Mouse (Mus musculus) frontal cortex, postnatal 36 days (tissue): ENCODE data around the gene Ucp2.
"Not testable (repeated sequence)": the region's sequence is repeated elsewhere in the genome, so short reads cannot be mapped to it uniquely, and the experiment has no call there.

ENCODE experiments used
- DNase-seq, 2 experiments: peaks; one replicate each; pipeline ENCODE4 v3.0.0; 2022; ENCODE audit warnings: low spot score in 2 of 2

Ucp2 gene

DNA sequence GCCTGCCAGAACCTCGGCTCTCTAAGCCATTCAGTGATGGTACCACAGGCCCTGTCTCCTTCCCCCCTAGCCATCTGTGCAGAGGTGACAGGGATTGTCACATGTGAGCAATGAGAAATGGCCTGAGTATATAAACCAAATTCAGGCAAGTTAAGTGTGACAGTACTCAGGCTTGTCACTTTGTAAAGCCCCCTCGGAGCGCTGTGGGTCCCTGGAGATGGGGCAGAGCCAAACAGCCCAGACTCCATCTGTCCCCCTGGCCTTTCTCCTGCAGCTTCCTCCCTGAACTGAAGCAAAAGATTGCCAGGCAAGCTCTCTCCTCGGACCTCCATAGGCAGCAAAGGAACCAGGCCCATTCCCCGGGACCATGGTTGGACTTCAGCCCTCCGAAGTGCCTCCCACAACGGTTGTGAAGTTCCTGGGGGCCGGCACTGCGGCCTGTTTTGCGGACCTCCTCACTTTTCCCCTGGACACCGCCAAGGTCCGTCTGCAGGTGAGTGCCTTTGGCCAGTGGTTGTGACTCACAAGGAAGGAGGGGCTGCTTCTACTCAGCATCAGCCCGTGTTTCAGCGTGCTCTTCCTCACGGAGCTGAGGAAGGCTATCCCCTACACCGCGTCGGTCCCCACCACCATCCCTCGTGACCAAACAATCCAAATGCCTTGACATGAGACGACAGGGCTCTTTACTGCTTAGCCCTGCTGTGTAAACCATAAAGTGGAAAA lies 13.9 kb upstream of the Ucp2 start:
- no peak for DNase-seq

DNA sequence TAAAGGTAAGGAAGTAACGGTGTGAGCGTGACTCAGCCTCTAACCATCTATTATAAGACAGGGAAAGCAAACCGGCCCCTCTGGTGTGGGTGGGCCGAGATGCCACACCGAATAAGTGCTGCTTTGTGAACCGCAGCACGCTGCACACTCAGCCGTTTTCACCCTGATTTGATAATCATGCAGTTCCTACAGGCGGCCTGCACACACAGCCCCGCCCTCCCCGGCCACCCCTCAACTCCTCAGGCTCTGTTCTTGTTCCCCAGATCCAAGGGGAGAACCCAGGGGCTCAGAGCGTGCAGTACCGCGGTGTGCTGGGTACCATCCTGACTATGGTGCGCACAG lies 13.3 kb upstream of the Ucp2 start:
- DNase-seq: no peak

DNA sequence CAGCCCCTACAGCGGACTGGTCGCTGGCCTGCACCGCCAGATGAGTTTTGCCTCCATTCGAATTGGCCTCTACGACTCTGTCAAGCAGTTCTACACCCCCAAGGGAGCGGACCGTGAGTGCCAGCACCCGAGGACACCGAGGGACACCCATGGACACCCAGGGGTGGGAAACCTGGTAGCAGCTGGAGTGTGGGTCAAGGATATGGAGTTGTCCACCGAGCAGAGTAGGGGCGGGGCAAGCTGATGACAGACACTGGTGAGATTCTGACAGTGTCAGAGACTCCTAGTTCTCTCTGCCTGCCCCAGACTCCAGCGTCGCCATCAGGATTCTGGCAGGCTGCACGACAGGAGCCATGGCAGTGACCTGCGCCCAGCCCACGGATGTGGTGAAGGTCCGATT lies 13.0 kb upstream of the Ucp2 start:
- no peak for DNase-seq

DNA sequence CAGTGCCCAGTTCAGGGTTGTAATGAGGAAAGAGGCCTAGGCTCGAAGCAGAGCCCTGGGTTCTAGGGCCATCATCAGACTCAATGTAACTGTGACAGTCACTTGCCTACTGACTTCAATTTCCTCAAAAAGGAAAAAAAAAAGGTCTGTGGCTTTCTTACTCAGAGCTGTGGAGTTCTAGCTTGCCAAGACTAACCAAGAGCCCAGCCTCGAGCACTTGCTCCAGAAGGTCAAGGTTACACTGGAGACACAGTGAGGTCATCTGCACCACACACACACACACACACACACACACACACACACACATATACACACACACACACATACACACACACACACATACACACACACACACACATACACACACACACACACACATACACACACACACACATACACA lies 11.1 kb upstream of the Ucp2 start:
- DNase-seq: not testable (repeated sequence)

DNA sequence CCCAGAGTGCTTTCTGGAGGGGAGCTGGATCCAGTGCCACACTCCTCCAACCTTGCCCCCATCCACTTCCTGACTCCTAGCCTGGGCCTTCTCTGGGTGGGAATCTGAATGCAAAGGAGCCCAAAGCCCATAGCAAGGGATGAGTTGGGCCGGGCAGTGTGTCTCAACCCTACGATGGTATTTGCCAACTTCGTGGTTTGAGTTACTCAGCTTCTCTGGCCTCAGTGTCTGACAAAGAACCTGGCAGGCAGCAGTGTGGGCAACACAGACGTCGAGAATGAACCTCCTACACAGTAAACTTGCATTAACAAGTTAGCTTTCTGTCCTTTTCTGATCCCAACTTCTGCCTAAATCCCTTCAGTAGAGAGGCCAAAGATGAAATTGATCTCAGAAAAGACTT lies 8.6 kb upstream of the Ucp2 start:
- DNase-seq: no peak

DNA sequence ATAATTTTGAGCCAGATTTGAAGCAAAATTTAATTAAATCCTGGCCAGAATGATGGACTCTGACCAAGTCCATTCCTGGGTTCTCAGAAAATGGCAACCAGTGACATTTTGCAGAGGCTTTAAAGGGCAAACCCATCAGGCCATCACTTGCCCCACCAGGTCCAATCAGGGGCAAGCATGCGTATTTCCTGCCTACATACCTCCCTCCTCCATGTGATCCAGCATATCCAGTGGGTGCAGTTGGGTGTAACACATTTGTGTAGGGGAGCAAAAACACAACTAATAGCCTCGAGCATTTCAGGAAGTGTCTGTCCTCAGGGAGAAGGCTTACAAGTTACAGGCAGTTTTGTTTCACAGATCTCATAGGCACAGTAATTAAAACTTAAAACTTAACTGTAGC lies 5.8 kb upstream of the Ucp2 start:
- no peak for DNase-seq

DNA sequence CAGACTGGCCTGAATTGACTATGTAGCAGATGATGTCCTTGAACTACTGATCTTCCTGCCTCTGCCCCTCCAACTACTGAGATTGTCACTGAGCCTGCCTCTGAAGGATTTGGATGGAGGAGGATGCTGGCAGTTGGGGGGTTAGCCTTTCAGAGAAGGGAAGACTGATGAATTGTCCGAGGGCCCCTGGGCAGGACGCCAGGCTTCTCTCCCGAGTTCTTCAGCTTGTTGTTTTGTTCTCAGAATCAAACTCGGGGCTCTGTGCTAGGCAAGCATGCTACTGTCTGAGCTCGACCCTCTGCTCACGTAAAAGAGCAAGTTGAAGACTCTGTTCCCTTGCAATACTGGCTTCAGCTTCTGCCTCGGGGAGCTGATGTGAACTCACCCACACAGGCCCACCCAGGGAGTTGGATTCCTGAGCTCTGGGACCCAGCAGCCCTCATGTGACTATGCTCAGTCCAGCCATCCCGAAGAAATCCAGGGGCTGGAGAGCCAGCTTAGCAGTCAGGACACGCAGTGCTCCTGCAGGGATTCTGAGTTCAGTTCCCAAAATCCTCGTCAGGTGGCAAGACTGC lies 4.6 kb upstream of the Ucp2 start:
- DNase-seq: no peak

DNA sequence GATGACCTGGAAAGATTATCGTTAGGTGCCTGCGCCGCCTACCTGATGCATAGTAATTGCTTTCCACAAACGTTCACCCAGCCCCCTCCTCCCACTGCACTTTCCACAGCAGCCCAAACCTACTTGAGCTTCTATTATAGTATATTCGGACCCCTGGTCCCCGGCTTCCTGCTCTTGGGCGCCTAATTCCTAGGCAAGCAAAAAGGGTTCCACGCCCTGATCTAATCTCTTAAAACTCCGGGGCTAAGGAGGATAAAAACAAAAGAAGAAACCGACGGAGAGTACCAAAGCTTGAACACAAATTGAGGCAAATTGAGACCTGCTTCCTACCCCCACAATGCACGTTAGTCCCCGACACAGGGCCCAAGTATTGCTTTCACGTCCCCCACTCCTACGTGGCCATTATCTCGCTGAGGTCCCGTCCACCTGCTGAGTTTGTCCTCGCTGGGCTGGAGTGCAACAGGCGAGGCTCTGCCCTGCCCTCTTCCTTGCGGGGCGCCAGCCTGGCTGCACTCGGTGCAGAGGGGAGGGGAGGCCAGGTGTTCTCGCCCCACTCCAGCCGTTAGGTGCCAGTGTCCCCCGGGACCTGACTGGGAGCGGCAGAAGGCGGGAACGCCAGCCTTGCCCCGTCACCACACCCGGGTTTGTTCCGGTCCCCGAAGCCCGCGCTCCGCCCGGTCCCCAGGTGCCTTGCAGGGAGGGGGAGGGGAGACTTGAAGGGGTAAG lies 583 bp upstream of the Ucp2 start:
- no peak for DNase-seq

DNA sequence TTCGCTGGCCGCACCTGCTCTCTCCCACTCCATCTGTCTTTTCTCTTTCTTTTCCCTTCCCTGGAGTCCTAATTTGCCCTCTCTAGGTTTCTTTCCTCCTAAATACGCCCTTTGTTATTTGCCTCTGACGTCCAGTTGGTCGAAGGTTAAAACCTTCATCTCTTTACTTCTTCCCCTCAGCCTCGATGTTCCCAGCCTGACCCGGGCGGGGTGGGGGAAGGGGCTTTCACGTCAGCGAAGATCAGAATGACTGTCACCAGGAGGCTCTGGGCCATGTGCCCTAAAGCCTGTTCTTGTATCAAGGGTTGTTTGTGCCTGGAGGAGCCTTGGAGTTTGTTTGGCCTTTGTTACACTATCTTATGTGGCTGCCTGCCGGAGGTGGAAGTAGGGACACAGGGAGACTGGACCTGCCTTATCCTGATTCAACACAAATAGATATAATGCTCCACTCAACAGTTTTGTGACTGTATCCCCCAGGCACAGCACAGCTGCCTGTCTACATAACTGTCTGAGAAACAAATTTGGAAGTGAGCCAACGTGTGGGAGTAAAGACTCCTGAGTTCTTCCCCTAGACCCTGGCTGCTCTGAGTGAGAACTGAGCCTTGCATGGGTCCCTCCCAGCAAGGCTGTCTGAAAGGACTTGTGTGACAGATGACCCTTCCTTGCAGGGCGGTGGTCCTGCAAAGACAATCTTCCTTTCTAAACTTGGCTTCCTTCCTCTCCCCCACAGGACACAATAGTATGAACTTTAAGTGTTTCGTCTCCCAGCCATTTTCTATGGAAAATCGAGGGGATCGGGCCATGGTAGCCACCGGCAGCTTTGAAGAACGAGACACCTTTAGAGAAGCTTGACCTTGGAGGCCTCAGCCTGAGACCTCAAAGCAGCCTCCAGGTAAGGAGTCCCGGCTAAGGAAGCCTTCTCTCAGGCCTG lies 612 bp downstream of the Ucp2 start:
- peak in 1 of 2 experiments; percentile 41 for DNase-seq

DNA sequence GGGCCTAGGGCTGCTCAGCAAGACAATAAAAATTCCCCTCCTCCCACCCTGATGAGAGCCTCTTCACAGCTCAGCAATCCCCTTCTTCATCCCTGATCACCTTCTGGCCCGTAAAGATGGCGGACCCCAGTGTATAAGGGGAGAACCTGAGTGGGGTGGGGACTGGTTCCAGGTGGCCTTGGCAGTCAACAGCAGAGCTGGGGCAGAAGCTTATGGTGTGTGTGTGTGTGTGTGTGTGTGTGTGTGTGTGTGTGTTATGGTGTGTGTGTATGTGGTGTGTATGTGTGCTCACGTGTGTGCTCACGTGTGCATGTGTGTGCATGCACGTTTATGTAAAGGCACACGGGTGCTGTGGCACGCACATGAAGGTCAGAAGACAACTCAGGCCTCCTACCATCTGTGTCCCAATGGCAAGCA lies 1.3 kb downstream of the Ucp2 start:
- DNase-seq: no peak

DNA sequence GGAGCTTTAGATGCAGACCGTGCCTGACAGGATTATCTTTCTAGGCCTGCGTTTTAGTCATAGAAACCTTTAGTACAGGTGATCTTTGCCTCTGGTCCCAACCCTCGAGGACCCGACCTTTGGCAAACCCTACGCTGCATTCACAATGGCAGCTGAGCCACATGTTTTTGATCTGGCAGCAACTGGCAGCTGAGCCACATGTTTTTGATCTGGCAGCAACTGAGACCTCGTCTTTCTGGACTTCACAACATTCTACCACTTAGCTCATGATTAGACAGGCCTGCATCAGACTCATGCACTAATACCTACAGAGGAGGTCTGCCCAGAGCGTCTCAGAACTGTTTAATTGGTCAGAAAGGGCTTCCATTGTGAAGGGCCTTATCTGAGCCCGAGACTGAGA lies 1.9 kb downstream of the Ucp2 start:
- no peak for DNase-seq

DNA sequence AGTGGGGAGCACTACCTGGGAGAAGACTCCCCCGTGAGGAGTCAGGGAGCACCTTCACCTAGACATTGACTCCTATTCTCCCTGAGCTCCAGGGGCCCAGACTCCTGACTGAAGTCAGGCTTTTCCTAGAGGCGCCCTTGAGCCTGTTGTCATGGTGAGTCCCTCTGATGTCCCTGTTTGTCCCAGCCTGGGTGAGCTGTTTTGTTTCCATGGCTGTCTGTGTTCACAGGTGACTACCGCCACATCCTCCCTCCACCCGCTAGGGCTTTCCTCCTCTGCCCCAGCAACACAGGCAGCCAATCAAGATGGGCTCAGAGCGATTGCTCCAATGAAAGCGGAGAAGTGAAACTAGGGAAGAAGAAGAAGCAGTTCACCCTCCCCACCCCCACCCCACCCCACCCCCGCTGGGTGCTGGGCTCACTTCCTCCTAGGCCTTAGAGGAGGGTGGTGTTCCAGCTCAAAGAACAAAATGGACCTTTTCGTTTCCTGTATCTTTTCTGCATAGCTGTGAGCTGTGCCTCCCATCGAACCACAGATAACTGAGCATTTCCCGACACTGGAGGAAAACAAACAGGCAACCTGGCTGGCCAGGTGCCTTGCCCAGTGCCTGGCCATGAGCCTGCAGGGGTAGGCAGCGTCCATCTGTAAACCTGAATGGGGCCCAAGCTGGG lies 2.6 kb downstream of the Ucp2 start:
- peak; percentile 61 to 64 for DNase-seq

DNA sequence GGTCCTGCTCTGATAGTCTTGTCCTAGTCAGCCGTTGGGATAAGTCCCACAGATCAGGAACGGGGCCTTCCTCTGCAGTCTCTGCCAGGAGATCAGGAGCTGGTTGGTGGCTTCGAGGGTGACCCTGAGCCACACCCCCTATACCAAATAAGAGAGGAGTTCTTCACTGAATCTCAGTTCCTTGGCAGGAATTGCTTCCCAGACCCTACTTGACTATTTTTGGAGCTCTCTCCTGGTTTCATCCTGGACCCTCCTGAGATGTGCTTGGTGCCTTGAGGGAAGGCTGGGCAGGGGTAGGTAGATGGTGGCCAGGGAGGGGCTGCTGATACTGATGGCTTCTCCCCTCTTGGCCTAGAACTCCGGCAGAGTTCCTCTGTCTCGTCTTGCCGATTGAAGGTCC lies 3.2 kb downstream of the Ucp2 start:
- no peak for DNase-seq

DNA sequence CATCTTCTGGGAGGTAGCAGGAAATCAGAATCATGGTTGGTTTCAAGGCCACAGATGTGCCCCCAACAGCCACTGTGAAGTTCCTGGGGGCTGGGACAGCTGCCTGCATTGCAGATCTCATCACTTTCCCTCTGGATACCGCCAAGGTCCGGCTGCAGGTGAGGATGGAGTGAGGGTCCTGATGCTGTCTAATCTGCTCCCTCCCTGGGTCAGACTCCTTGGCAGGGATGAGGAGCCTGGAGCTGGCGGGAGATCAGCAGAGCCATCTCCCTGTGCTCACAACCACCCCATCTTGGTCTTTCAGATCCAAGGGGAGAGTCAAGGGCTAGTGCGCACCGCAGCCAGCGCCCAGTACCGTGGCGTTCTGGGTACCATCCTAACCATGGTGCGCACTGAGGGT lies 3.7 kb downstream of the Ucp2 start:
- no peak for DNase-seq

DNA sequence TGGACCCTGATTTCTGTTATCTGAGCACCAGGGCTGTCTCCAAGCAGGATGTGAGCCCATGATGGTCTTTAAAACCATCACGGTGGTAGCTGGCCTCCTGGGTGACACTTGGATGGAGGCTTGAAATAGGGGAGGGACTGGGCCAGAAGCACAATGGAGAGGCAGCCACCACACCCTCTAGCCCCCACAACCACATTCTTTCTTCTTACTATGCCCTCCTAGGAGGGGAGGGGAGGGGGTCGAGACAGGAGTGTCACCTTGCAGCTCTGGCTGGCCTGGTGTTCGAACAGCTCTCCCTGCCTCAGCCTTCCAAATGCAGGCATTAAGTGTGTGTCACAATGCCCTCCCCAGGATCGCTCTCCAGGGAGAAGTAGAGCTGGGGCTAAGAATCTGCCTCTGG lies 4.3 kb downstream of the Ucp2 start:
- DNase-seq: no peak

DNA sequence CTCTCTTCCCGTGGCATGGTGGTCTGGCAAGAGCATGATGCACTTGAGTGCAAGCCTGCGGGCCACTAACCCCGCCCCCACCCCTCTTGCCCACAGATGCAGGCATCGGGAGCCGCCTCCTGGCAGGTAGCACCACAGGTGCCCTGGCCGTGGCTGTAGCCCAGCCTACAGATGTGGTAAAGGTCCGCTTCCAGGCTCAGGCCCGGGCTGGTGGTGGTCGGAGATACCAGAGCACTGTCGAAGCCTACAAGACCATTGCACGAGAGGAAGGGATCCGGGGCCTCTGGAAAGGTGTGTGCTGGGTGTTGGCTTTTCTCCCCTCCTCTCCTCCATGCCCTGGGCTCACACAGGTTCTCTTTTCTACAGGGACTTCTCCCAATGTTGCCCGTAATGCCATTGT lies 4.8 kb downstream of the Ucp2 start:
- DNase-seq: no peak

DNA sequence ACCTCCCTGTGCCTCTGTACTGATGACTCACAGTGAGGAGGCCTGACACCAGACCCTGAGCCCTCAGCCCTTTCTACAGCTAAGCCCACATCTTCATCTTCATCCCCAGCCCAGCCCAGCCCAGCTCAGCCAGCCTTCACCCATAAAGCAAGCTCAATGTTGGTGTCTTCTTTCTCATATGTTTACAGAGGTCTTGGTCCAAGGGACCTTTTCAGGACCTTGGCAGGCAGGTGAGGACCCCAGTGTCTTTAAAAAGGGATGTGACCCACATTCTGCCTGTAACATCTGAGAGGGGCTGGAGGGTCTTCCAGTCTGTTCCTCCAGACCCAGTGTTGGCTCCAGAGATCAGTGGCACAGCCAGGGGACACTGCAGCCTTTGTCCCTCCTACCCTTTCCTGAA lies 6.3 kb downstream of the Ucp2 start:
- no peak for DNase-seq

DNA sequence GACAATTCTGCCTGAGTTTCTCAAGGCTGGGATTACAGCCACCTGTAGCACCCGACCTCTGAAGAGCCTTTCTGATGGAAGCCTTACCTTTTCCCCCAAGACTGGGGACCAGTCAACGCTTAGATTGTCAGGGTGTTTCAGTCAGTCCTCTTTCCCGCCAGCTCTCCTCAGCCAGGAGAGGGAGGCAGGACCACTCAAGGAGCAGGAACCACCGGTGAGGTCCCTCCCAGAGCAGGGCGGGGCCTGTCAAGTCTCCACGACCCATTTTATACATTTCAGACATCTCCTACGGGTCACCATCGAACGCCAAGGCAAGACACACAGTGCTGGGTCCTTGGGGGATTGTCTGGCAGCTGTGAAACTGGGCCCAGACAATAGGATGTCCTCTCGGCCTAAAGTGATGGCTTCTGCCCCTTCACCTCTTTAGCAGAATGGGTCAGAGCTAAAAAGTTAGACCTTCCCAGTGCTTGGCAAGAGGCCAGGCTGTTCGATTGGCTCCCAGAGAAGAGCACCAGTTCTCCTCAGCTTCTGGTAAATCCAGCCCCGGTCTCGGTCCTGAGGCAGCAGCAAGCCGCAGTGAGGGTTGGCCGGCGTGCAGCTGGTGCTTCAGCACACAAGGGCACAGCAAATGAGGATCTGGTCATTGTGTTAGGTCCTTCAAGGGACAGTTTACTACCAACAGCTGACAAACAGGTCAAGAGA lies 7.3 kb downstream of the Ucp2 start:
- no peak for DNase-seq

DNA sequence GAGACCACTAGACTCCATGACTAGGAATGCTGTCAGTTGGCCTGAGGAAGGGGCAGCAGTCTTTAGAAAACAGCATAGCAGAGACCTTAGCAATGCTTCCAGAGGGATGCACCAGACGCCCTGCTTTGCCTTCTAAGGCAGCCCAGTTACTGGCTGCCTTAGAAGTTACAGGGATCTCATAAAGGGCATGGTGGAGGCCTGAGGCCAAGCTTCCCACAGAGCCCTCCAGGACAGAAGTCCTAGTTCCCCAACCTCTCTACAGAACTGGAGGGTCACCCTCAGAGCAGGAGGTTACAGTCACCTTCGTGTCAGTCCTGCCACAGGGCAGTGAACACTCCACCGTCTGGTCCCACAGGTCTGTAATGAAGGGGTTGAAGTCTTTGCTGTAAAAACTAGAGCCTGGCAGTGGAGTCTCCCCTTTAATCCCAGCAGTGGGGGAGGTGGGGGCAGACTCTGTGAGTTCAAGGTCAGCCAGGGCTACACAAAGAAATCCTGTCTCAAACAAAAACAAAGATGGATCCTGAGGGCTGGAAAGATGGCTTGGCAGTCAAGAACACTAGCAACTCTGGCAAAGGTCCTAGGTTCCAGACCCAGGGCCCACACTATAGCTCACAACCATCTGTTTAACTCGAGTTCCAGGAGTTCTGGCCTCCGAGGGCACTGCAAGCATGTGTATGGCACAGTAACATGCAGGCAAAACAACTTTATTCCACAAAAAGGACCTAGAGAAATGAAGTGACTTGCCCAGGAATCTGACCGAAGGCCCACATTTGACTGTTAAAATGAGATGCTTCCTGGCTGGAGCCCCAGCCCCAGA lies 8.1 kb downstream of the Ucp2 start:
- DNase-seq: no peak

DNA sequence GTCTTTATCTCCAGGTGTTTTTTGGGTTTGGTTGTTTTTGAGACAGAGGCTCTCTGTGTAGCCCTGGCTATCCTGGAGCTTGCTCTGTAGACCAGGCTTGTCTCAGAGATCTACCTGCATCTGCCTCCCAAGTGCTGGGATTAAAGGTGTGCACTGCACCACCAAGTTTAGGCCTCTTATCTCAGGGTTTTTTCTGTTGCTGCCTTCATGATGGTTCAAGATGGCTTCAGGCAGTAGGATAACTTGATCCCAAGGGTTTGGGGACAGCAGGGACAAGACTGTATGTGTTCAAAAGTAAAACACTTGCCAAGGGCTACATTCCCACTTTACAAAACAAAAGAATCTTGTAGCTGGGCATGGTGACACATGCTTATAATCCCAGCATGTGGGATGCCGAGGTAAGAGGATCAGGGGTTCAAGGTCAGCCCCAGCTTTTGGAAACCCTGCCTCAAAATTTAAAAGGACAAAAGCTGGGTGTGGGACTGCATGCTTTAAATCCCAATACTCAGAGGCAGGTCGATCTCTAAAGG lies 8.8 kb downstream of the Ucp2 start:
- DNase-seq: no peak
